Mouse (Mus musculus) MEL-GATA-1-ER (cell line): ENCODE data around the gene Art1.

Experiments
- DNase-seq: peaks from one replicate; pipeline ENCODE4 v3.0.0-alpha.2; 2012; ENCODE audit warnings: low read depth; ENCODE audit errors: extremely low read depth

The Art1 gene

DNA sequence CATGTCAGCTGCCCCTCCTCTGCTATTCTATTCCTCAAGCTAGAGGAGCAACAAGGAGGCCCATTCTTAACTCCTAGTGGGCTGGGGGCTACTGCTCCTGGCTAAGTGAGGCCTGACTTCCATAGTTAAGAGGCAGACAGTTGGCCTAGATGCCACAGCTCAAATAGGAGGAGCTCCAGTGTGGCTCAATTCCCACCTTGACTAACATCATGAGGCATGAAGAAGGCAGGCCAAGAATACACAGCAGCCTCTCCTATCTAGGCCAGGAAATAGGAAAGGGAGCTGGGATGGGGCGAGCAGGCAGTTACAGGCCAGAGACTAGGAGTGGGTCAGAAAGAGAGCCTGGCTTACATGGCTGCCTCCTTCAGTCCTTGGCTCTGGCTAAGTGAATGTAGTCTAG lies 6.7 kb downstream of the Art1 start:
- DNase-seq: no peak

DNA sequence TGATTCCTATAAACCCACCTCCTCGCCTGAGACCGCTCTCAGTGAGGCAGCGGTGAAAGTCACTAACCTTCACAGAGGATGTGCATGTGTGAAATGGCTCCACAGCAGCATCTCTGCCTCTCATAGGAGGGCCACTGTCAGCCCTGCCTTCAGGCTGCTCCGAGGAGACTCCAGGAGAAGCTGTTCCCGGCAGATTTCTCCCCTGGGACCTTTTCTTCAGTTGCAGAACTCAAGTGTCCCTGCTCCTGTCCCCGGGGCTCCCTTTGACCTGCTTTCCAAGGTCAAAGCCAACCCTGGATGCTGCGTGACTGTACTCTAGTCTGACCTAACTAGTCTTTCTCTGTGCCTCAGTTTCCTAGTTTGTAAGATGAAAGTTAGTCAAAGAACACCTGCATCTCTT lies 7.6 kb downstream of the Art1 start, which contains the start of gene Art5:
Gene Art5, minus strand, starts transcription at position 319 of the 400 bp plus-strand sequence.
- no peak for DNase-seq

DNA sequence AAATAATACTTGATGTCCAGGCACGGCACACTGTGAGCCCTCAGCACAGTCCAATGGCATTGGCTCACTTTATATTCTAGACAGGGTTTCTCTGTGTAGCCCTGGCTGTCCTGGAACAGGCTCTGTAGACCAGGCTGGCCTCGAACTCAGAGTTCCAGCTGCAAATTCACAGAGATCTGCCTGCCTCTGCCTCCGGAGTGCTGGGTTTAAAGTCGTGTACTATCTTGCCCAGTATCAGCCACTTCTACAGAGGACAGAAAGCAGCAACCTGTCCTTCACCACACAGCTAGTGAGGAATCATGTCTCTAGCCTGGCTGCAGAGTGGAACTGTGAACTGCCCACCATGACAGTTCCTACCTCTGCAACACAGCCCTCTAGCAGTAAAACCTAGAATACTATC lies 8.2 kb downstream of the Art1 start:
- DNase-seq: no peak

DNA sequence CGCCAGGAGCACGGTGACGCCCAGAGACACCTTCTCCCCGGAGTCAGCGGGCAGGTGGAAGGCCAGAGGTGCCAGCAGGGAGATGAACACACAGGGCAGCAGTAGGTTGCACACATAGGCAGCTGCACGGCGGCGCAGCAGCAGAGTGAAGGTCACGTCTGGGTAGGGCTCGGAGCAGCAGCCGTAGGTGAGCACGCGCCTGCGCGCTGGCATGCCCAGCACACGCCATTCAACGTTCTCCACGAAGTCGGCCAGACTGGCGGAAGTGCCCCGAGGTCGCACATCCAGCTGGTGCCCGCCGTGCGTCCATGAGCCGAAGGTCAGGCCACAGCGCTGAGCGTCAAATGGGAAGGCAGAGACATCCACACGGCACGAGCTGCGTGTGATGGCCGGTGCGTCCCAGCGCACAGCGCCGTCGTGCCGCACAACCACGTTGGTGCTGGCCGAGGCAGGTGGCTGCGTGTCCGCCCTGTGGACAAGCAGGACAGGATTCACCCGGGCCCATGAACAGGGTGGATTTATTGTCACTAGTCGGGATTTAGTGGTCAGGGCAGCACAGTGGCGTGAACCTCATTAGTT lies 11.7 kb downstream of the Art1 start:
- DNase-seq: no peak

DNA sequence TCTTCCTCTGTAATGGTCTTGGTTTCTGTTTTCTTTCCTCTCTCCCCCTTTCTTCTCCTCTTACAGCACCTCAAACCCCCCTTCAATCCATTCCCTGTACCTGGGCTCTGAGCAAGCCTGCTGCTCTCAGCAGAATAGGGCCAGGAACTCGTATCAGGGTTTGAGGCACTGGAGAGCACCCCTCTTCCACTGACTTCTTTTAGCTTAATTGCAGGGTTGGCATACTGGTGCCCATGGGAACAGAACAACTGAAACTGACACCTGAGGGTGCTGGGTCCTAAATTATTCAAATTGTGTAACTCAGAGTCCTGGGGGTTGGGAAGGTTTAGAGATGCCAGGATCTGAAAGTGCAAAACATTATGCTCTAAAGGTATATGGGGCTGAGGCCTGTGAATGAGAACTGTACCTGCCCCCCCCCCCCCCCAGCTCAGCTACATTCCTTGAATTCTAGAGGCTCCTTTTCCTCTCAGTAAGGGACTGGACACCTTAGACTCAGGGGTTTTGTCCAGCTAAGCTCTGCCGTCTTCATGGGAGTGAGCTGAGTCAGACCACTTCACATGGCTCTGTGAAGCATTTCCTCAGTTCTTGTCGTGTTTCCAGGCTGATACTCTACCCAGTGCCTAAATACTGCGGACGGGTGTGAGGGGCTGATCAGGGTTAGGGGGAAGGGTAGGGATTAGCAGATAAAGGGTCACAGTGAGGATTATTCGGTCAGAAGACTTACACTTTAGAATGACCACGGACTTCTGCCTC lies 15.2 kb downstream of the Art1 start, which contains the start of gene Chrna10:
Gene Chrna10, minus strand, starts transcription at position 250 of the 753 bp plus-strand sequence.
- no peak for DNase-seq

DNA sequence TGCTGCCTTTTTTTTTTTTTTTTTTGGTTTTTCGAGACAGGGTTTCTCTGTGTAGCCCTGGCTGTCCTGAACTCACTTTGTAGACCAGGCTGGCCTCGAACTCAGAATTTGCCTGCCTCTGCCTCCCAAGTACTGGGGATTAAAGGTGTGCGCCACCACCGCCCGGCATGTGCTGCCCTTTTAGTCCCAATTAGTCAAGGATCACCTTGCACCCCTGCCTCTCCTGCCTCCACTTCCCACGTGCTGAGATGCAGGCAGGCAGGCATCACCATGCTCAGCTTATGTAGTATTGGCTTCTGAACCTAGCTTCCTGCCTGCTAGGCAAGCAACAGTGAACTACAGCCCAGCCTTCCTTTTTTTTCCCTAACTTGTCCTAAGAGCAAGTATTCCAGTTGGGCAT lies 15.8 kb downstream of the Art1 start:
- no peak for DNase-seq

DNA sequence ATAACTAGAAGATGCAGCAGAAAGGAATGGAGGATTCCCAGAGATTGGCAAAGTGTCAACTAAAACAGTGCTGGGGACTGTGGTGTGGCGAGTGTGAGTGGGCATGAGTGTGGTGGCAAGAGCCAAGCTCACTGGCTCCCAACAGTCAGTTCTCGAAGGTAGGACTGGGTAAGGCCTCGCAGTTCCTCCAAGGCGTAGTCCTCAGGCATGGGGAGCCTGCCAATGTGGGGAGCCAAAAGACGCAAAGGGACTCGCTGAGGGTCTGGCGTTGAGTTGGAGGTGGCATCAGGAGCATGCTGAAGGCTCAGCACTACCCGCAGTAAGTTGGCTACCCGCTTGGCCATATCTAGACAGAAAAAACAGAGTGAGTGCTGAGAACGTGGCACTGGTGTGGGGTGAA lies 18.8 kb downstream of the Art1 start:
- DNase-seq: no peak

DNA sequence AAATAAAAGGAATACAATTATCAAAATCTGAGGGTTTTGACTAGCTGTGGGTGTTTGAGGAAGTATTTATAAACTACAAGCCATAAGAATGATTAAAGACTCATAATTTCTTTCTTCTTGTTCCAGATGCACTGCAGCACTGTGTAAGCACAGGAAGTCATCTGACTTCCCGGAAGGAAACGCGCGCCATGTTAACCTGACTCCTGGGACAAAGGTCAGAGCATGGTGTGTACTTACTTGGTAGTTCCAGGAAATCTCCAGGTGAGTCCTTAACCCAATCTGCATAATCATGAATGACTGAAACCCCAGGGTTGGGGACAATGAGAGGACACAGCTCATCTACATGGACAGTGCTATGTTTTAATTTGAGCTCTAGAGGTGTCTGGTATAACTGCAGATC lies 30.9 kb downstream of the Art1 start:
- DNase-seq: no peak

DNA sequence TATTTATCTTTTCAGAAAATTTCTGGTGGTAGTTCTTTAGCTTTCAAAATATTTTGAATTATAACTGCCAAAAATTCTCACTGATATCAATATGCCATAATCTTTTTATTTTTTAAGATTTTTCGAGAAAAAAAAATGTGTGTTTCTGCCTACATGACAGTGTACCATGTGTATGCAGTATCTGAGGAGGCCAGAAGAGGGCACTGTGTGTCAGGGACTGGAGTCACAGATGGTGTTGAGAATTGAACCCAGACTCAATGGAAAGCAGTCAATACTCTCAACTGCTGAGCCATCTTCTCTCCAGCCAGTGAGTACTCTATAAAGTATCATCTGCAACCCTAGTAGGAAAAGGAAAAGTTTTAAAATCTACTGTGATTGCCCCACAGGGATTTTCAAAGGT lies 35.9 kb downstream of the Art1 start:
- DNase-seq: peak; percentile 18

DNA sequence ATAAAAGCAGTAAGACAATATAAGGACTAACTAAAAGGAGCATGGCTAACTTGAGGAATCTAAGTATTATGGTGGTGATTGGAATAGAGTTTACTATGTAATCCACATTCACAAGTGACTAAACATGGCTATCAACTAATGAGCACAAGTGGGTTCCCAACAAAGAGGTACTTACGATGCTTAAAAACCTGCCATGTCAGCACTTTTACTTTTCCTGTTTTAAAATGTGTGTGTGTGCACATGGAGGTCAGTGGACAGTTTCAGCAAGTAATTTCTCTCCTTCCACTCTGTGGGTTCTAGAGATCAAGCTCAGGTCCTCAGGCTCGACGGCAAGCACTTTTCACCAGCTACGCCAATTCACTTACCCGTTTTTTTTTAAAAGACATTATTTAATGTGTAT lies 36.4 kb downstream of the Art1 start:
- no peak for DNase-seq

DNA sequence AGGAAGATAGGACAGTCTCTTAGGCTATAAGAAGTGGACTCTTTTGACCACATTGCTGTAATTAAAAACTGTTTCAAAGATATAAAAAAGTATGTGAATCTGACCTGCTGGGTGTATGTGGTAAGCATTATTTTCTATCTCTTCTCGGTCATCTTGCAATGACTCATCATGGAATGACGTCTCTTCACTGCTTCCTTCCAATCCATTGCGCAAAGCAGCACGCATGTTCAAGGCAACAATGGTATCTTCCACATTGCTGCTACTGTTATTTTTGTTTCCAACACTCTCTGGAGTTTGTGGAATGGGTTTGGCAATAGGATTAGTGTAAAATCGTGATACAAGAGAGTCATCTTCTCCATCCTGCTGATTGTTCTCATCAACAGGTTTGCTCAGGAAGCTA lies 52.1 kb downstream of the Art1 start:
- DNase-seq: no peak
